Mouse (Mus musculus) CH12.LX (cell line): Measurements from ENCODE around the gene Olfr195. TPM values are rescaled to one million over a fixed set of nuclear protein-coding genes. Genes with fewer than 3 reads are reported as not detected.

Experiments used
- DNase-seq: peaks from one replicate; pipeline ENCODE4 v3.0.0-alpha.2; 2013; ENCODE audit errors: extremely low read depth
- H3K27ac ChIP-seq: 2 replicates; pipeline ENCODE4 v1.5.1; 2012; ENCODE audit warnings: low read depth, mild to moderate bottlenecking, control low read depth, moderate library complexity; ENCODE audit not compliant: insufficient read depth
- H3K27me3 ChIP-seq: replicated peaks from 2 replicates; pipeline ENCODE3; 2012; ENCODE audit warnings: inconsistent platforms
- H3K36me3 ChIP-seq, 2 experiments: replicated peaks in 1 of 2; 2 replicates each; pipeline versions ENCODE3 to v1.6.1; 2012; ENCODE audit warnings: inconsistent platforms in 1 of 2, low read length in 1 of 2, mild to moderate bottlenecking in 1 of 2, mixed read lengths in 1 of 2, moderate library complexity in 1 of 2; ENCODE audit not compliant: control insufficient read depth in 1 of 2, insufficient read depth in 1 of 2
- H3K4me1 ChIP-seq, 2 experiments: 2 replicates each; pipeline ENCODE4 v1.6.1; 2012; ENCODE audit warnings: inconsistent platforms in 1 of 2, moderate library complexity in 1 of 2; ENCODE audit not compliant: insufficient read depth in 2 of 2, control insufficient read depth in 1 of 2
- H3K4me2 ChIP-seq: 2 replicates; pipeline ENCODE4 v1.6.1; 2012; ENCODE audit warnings: low read depth, mild to moderate bottlenecking, control low read depth; ENCODE audit not compliant: poor library complexity, insufficient read depth, severe bottlenecking
- H3K4me3 ChIP-seq, 3 experiments: fragments of 150-350 bp in 1 of 3; sonication (generic) in 1 of 3; replicated peaks in 1 of 3; 2 replicates each; pipeline versions ENCODE3 to v1.5.1; 2011 to 2012; ENCODE audit warnings: low read depth in 2 of 3, low read length in 2 of 3, mild to moderate bottlenecking in 2 of 3, moderate library complexity in 2 of 3, control low read depth in 1 of 3, improper control_type of control experiment in 1 of 3, inconsistent platforms in 1 of 3, mixed read lengths in 1 of 3; ENCODE audit not compliant: poor library complexity in 1 of 3
- H3K79me2 ChIP-seq: replicated peaks from 2 replicates; pipeline ENCODE4 v1.6.1; 2012; ENCODE audit warnings: mild to moderate bottlenecking, moderate library complexity; ENCODE audit not compliant: control insufficient read depth, poor library complexity, insufficient read depth, severe bottlenecking; ENCODE audit errors: extremely low read depth
- H3K9ac ChIP-seq: 2 replicates; pipeline ENCODE4 v1.6.1; 2012; ENCODE audit warnings: low read depth, mild to moderate bottlenecking, control low read depth, moderate library complexity; ENCODE audit not compliant: insufficient read depth
- H3K9me3 ChIP-seq: replicated peaks from 2 replicates; pipeline ENCODE3; 2012; ENCODE audit warnings: low read length, inconsistent platforms, mixed read lengths
- BHLHE40 ChIP-seq: IDR thresholded peaks from 2 replicates; pipeline ENCODE4 v1.6.1; 2011; ENCODE audit warnings: mild to moderate bottlenecking, low read depth, low read length, improper control_type of control experiment
- CHD2 ChIP-seq: IDR thresholded peaks from 2 replicates; pipeline ENCODE4 v1.6.1; 2011; ENCODE audit warnings: low read length, improper control_type of control experiment
- CTCF ChIP-seq, 2 experiments: IDR thresholded peaks in 1 of 2; conservative IDR thresholded peaks in 1 of 2; 2 replicates each; pipeline ENCODE4 v1.5.1; 2011 to 2012; ENCODE audit warnings: low read depth in 2 of 2, low read length in 2 of 2, improper control_type of control experiment in 1 of 2, inconsistent platforms in 1 of 2, mild to moderate bottlenecking in 1 of 2, moderate library complexity in 1 of 2
- EP300 ChIP-seq: IDR thresholded peaks from 2 replicates; pipeline ENCODE4 v1.6.1; 2011; ENCODE audit warnings: low read length, improper control_type of control experiment
- ETS1 ChIP-seq: conservative IDR thresholded peaks from 2 replicates; pipeline ENCODE4 v1.6.1; 2012; ENCODE audit warnings: low read depth, mild to moderate bottlenecking, inconsistent platforms, low read length, improper control_type of control experiment, moderate library complexity
- GABPA ChIP-seq: IDR thresholded peaks from 2 replicates; pipeline ENCODE4 v1.6.1; 2012; ENCODE audit warnings: low read depth, low read length, improper control_type of control experiment, inconsistent platforms; ENCODE audit not compliant: insufficient replicate concordance
- HCFC1 ChIP-seq: IDR thresholded peaks from 2 replicates; pipeline ENCODE4 v1.6.1; 2012; ENCODE audit warnings: low read depth, mild to moderate bottlenecking, inconsistent platforms, low read length, improper control_type of control experiment
- JUN ChIP-seq: IDR thresholded peaks from 2 replicates; pipeline ENCODE4 v1.6.1; 2011; ENCODE audit warnings: low read depth, mild to moderate bottlenecking, low read length, improper control_type of control experiment, moderate library complexity; ENCODE audit not compliant: insufficient read depth
- JUND ChIP-seq: conservative IDR thresholded peaks from 2 replicates; pipeline ENCODE4 v1.6.1; 2011; ENCODE audit warnings: low read depth, low read length, improper control_type of control experiment
- MAFK ChIP-seq: IDR thresholded peaks from 2 replicates; pipeline ENCODE4 v1.6.1; 2011; ENCODE audit warnings: low read length, improper control_type of control experiment; ENCODE audit not compliant: insufficient replicate concordance
- MAX ChIP-seq: IDR thresholded peaks from 2 replicates; pipeline ENCODE4 v1.6.1; 2011; ENCODE audit warnings: low read length, improper control_type of control experiment
- MXI1 ChIP-seq: IDR thresholded peaks from 2 replicates; pipeline ENCODE4 v1.6.1; 2011; ENCODE audit warnings: mild to moderate bottlenecking, low read depth, low read length, improper control_type of control experiment
- NELFE ChIP-seq: IDR thresholded peaks from 2 replicates; pipeline ENCODE4 v1.6.1; 2011; ENCODE audit warnings: low read depth, low read length, improper control_type of control experiment
- NRF1 ChIP-seq: IDR thresholded peaks from 2 replicates; pipeline ENCODE4 v1.6.1; 2014; ENCODE audit warnings: low read depth, mild to moderate bottlenecking, inconsistent platforms, low read length, improper control_type of control experiment, moderate library complexity
- PAX5 ChIP-seq: IDR thresholded peaks from 2 replicates; pipeline ENCODE4 v1.6.1; 2012; ENCODE audit warnings: low read length, inconsistent platforms, mixed read lengths
- POLR2A ChIP-seq: IDR thresholded peaks from 2 replicates; pipeline ENCODE4 v1.6.1; 2011; ENCODE audit warnings: low read depth, mild to moderate bottlenecking, improper control_type of control experiment, low read length
- RAD21 ChIP-seq: IDR thresholded peaks from 2 replicates; pipeline ENCODE4 v1.6.1; 2011; ENCODE audit warnings: low read depth, mild to moderate bottlenecking, low read length, improper control_type of control experiment, moderate library complexity
- RCOR1 ChIP-seq: conservative IDR thresholded peaks from 2 replicates; pipeline ENCODE4 v1.6.1; 2012; ENCODE audit warnings: low read depth, mild to moderate bottlenecking, inconsistent platforms, low read length, improper control_type of control experiment
- SIN3A ChIP-seq: IDR thresholded peaks from 2 replicates; pipeline ENCODE4 v1.6.1; 2012; ENCODE audit warnings: low read length, improper control_type of control experiment, inconsistent platforms
- TBP ChIP-seq: conservative IDR thresholded peaks from 2 replicates; pipeline ENCODE4 v1.6.1; 2011; ENCODE audit warnings: low read depth, low read length, improper control_type of control experiment
- UBTF ChIP-seq: IDR thresholded peaks from 2 replicates; pipeline ENCODE4 v1.6.1; 2012; ENCODE audit warnings: low read depth, mild to moderate bottlenecking, inconsistent platforms, low read length, improper control_type of control experiment, moderate library complexity
- USF1 ChIP-seq: IDR thresholded peaks from 2 replicates; pipeline ENCODE4 v1.6.1; 2014; ENCODE audit warnings: low read depth, mild to moderate bottlenecking, inconsistent platforms, low read length, improper control_type of control experiment
- USF2 ChIP-seq: conservative IDR thresholded peaks from 2 replicates; pipeline ENCODE4 v1.6.1; 2011; ENCODE audit warnings: low read depth, low read length, improper control_type of control experiment
- ZKSCAN1 ChIP-seq: IDR thresholded peaks from 2 replicates; pipeline ENCODE4 v1.6.1; 2012; ENCODE audit warnings: low read depth, inconsistent platforms, low read length, improper control_type of control experiment, borderline replicate concordance
- ZMIZ1 ChIP-seq: IDR thresholded peaks from 2 replicates; pipeline ENCODE4 v1.6.1; 2012; ENCODE audit warnings: low read depth, mild to moderate bottlenecking, inconsistent platforms, low read length, improper control_type of control experiment
- dilution Hi-C: fragments of 300-500 bp; cut with MboI; formaldehyde crosslinking; loops from 2 replicates; pipeline ENCODE4 v1.14.3; 2020; ENCODE audit warnings: low sequenced_read_pairs; ENCODE audit not compliant: extremely low pct_unique_long_range_greater_than_20kb, extremely low pct_ligation_motif_present
- in situ Hi-C: fragments of 300-500 bp; cut with MboI; formaldehyde crosslinking; loops from 3 replicates; pipeline ENCODE4 v1.14.3; 2019; ENCODE audit warnings: low sequenced_read_pairs, low pct_ligation_motif_present, low pct_unique_long_range_greater_than_20kb, mixed read lengths
- polyA plus RNA-seq: library from polyadenylated mRNA; unstranded; fragments of >175 nt; gene quantifications from 2 replicates; pipeline ENCODE4 v1.2.1, GENCODE M21; 2012; ENCODE audit warnings: low read depth; ENCODE audit not compliant: insufficient read length
- total RNA-seq, 2 experiments: library from RNA; depleted of rRNA; stranded (reverse); fragments of 300-350 nt in 1 of 2; fragments of >200 nt in 1 of 2; gene quantifications; 2 replicates each; pipeline ENCODE4 v1.2.3; 2012 to 2014

Gene Olfr195
- total and polyA plus RNA-seq, 3 experiments: not detected

DNA sequence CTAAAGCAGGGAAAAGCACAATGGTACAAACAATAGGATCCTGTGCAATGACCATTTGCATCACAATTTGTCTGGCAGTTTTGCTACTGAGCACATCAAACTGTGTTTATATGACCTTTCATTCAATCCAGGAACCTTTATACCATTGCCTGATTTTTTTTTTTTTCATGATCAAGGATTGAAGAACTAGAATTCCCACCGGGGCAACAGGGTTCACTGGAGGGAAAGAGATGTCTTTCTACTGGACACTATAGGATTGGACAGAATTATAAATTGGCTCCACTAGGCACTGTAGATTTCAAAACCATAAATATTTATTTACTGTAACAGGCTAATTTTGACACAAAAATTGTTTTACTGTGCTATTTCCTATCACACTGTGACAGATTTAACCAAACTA is 35.1 kb upstream of the Olfr195 start, which contains the start of gene Olfr193:
Gene Olfr193 (minus strand): TSS at position 101 of the 400 bp plus-strand sequence.
- DNase-seq: no peak
- Histone ChIP-seq H3K27me3 (no peaks in the 10 kb centered on the region), H3K9me3 (peaks cover under 1% of the 10 kb centered on the region), H3K4me2 (no peak within 1 kb of the TSS), H3K4me1 (peaks cover 0 to 12% of the 10 kb centered on the region in 2 experiments; a peak in 1 of 4 replicates), H3K27ac (no peak within 1 kb of the TSS), H3K4me3 (no peak within 1 kb of the TSS), H3K9ac (no peak within 1 kb of the TSS), H3K79me2 (no peaks in the 10 kb centered on the region), H3K36me3 (no peaks in the 10 kb centered on the region)
- no peak for TF ChIP-seq ETS1
- dilution Hi-C loops: no loop called here
- in situ Hi-C loops: no loop called here

DNA sequence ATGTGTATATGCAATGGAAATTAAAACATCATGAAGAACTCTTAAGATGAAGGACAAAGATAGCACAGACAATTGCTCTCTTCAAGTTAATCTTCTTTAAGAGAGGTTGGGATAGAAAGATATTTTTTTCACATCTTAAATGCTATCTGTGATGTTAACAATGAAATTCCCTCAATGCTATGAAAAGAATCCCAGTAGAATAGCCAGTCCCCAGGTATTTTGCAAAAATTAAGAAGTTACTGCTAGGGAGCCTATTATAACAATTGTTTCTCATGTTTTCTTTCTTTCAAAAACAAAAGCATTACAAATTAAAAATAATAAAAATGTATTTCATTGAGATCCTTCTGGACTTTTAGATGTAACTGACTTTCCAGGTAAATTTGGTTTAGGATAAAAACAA is 25.9 kb upstream of the Olfr195 start, which contains the start of gene Olfr194:
Gene Olfr194 (minus strand): TSS at position 101 of the 400 bp plus-strand sequence.
- no peak within 1 kb of the TSS for H3K4me3 ChIP-seq

GRCm38 (mm10) chr16:59130740-59131139 is 16.1 kb upstream of the Olfr195 start:
- no peaks in the 10 kb centered on the region for H3K4me1 ChIP-seq
- no peaks in the 10 kb centered on the region for H3K9me3 ChIP-seq
- no peak for DNase-seq
- no peaks in the 10 kb centered on the region for H3K27me3 ChIP-seq
- H3K27ac ChIP-seq: no peak overlapping the region
- no peaks in the 10 kb centered on the region for H3K36me3 ChIP-seq
- no peak overlapping the region for H3K9ac ChIP-seq
- H3K4me2 ChIP-seq: no peak overlapping the region
- no peak overlapping the region for H3K4me3 ChIP-seq
- TF ChIP-seq RCOR1 (no peak), CHD2 (no peak), CTCF (conservative IDR thresholded peaks at IDR 0.05 in 1 of 2, IDR thresholded peaks at IDR 0.05 in 1 of 2; ENCODE audit: low read depth in 2 of 2, low read length in 2 of 2) (no peak), HCFC1 (no peak), MAFK (no peak), SIN3A (no peak), RAD21 (no peak), MXI1 (no peak), JUN (no peak), USF1 (no peak), NRF1 (no peak), JUND (no peak), TBP (no peak), UBTF (no peak), ZMIZ1 (no peak), ZKSCAN1 (no peak), NELFE (no peak), BHLHE40 (no peak), MAX (no peak)
- TF ChIP-seq, all 38 proteins: peak for 0
- in situ Hi-C loops (no loop called here), dilution Hi-C loops (no loop called here)
- H3K79me2 ChIP-seq: no peaks in the 10 kb centered on the region

More for the DNA sequence above, 25.9 kb upstream of the Olfr195 start, which contains the start of gene Olfr194:
- no peak within 1 kb of the TSS for H3K9ac ChIP-seq
- dilution Hi-C loops (no loop called here), in situ Hi-C loops (no loop called here)
- peaks cover 4% of the 10 kb centered on the region for H3K9me3 ChIP-seq
- no peaks in the 10 kb centered on the region for H3K79me2 ChIP-seq
- no peak within 1 kb of the TSS for H3K4me2 ChIP-seq
- TF ChIP-seq HCFC1: no peak
- TF ChIP-seq MXI1: no peak
- TF ChIP-seq RCOR1: no peak
- no peak for TF ChIP-seq GABPA
- TF ChIP-seq USF1: no peak
- no peak for TF ChIP-seq RAD21
- no peak for TF ChIP-seq JUND
- TF ChIP-seq POLR2A: no peak
- TF ChIP-seq TBP: no peak
- TF ChIP-seq CTCF (conservative IDR thresholded peaks at IDR 0.05 in 1 of 2, IDR thresholded peaks at IDR 0.05 in 1 of 2; ENCODE audit: low read depth in 2 of 2, low read length in 2 of 2): no peak
- no peak for TF ChIP-seq MAFK
- TF ChIP-seq UBTF: no peak
- no peak for TF ChIP-seq USF2
- no peak for TF ChIP-seq EP300
- TF ChIP-seq PAX5: no peak
- TF ChIP-seq BHLHE40: no peak
- TF ChIP-seq NELFE: no peak
- no peak for TF ChIP-seq NRF1
- no peak for DNase-seq
- no peaks in the 10 kb centered on the region for H3K27me3 ChIP-seq
- no peaks in the 10 kb centered on the region for H3K36me3 ChIP-seq
- no peaks in the 10 kb centered on the region for H3K4me1 ChIP-seq
- no peak within 1 kb of the TSS for H3K27ac ChIP-seq
